Mouse (Mus musculus) c-Kit-positive CD71-positive TER-119-negative erythroid progenitor cells, embryonic 14.5 days (primary cell): ENCODE results near the gene Zfp974.
"Not testable (repeated sequence)": the region's sequence is repeated elsewhere in the genome, so short reads cannot be mapped to it uniquely, and the experiment has no call there.

Experiments used
- DNase-seq: peaks from one replicate; pipeline ENCODE4 v3.0.0-alpha.2; 2013; ENCODE audit warnings: low read depth

Gene Zfp974

DNA sequence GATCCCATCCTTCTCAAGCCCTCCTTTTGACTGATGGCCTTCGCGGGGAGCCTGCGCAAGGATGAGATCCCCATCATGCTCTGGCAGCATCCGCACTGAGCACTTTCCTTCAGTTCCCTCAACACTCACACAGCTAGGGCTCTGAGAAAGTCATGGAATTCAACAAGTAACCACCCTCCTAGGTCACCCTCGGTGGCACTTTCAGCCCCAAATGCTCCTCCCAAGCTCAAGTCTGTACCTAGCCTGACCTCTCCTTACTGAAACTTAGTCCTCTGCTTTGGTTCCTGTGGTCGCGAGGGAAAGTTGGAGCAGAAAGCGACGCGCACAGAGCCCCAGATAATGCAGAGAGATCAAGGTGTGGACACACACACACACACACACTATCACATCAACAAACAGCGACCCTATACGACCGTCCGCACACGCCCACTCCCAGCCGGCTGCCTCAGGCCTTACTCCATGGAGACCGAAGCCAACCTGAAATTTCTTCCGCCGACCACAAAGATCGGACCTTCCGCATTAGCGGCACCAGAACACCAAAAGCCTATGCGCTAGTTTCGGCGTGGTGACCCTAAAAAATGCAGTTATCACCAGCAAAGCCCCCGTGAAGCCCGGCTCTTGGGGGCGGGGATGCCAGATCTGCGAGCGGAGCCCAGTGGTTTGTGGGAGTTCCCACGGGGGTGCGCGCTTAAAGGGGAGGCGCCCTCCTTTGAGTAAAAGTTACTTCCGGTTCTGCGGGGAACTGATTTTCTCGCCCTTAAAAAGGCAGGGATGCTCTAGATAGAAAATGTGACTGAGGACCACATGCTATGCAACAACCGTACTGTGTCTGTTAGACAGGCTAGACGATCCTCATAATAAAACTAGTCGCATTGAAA lies at the start of gene Zfp974:
TSS of gene Zfp974 (minus strand) at position 643 of the 878 bp plus-strand sequence.
- peak; percentile 46 for DNase-seq

GRCm38 (mm10) chr7:27949451-27949850 lies 20.2 kb upstream of the Zfp974 start:
- DNase-seq: not testable (repeated sequence)

GRCm38 (mm10) chr7:27941869-27942268 lies 12.6 kb upstream of the Zfp974 start:
- DNase-seq: not testable (repeated sequence)

DNA sequence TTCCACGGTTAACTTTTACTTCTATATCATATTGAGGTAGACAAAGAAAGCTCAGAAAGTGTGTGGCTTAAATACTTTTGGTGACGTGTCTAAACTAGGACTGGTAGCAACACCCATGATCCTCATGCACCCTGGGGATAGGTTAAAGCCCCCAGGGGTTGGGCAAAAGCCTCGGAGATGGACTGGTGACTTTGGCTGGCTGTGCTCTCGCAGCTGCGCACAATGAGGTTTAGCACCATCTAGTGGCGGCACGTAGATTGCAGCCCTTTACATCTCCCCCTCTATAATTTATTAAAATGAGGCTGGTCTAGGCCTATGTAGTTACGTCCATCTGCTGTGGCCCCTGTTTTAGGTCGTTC lies 4.5 kb upstream of the Zfp974 start:
- DNase-seq: not testable (repeated sequence)

GRCm38 (mm10) chr7:27933050-27933799 lies 4.0 kb upstream of the Zfp974 start:
- no peak for DNase-seq

DNA sequence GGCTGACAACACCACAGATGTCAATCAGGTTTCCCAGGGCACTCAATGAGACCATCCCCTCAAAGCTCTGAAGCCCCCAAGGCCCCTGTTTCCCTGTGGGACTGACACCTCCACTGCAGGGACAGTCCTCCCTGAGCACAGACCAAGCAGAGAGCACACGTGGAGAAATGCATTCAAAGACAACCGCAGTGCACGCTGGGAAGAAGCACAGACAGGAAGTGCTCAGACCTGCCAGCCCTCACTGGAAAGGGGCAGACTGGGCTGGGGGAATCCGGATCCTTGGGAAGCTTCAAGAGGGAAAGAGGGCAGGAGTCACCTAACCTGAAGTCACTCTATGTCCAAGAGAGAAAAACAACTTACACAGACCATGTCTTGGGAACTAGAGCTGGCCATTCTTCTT lies 2.2 kb downstream of the Zfp974 start:
- DNase-seq: not testable (repeated sequence)

DNA sequence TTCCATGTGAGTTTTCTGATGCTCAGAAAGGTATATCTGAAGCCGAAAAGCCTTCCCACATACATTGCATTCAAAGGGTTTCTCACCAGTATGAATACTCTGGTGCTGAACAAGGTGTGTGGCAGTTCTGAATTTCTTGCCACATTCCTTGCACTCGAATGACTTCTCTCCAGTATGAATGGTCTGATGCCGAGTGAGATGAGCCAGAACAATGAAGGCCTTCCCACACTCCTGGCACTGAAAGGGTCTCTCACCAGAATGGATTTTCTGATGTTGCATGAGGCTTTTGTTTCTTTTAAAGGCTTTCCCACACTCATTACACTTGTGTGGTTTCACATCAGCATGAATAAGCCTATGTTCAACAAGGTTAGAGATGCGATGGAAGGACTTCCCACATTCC lies 18.3 kb downstream of the Zfp974 start:
- not testable (repeated sequence) for DNase-seq

DNA sequence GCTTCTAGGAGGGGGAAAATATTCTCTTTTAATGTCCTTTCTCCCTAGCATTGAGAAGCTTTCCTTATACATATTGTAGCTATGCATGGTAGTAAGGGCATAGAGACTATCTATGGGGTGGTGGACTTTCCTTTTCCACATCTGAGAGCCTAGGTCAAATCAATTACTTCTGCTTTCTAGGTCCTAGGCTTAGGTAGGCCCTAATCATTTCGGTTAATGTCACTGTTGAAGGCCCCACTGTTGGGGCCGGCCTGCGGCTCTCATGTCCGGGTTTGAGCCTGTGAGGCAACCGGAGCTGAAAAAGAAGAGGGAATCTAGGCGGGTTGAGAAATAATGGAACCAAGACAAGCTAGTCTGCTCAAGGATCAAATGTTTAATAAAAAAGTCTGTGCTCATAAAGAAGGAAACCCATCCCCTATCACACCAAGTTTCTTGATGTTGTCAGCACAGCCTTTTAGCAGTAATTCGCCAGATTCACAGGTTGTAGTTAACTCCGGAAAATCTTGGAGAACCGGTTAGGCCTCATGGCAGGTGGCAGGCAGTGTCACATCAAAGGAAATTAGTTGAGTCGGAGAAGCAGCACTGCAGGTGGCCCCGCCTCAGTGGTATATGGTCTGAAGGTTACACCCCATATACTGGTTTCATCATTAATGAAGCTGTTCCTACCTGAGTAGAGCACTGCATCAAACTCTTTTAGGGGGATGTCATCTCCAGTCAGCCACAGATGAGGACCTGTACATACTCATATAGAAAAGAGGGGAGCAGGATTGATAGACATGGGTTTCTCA lies 24.0 kb downstream of the Zfp974 start:
- DNase-seq: no peak

- DNase-seq: no peak
Observed at GRCm38 (mm10) chr7:27900601-27901000, 28.7 kb downstream of the Zfp974 start.

DNA sequence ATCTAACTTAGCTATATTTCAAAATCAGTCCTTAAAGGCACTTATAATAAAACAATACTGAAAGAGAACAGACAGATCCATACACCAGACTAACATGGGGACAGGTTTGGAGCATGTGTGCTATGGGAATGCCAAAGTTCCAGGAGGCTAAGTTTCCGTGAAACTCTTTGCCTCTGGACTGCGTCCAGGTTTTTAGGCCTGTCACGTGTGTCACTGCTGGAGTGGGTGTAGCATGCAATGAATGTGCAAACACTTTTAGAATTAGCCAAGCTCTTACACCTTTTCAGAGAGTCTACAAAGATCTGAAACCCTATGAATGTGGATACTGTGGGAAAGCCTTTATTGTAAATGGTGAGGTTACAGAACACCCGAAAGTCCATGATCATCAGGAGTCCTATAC lies 47.5 kb downstream of the Zfp974 start:
- no peak for DNase-seq

GRCm38 (mm10) chr7:27862578-27862977 lies 66.7 kb downstream of the Zfp974 start:
- DNase-seq: not testable (repeated sequence)

DNA sequence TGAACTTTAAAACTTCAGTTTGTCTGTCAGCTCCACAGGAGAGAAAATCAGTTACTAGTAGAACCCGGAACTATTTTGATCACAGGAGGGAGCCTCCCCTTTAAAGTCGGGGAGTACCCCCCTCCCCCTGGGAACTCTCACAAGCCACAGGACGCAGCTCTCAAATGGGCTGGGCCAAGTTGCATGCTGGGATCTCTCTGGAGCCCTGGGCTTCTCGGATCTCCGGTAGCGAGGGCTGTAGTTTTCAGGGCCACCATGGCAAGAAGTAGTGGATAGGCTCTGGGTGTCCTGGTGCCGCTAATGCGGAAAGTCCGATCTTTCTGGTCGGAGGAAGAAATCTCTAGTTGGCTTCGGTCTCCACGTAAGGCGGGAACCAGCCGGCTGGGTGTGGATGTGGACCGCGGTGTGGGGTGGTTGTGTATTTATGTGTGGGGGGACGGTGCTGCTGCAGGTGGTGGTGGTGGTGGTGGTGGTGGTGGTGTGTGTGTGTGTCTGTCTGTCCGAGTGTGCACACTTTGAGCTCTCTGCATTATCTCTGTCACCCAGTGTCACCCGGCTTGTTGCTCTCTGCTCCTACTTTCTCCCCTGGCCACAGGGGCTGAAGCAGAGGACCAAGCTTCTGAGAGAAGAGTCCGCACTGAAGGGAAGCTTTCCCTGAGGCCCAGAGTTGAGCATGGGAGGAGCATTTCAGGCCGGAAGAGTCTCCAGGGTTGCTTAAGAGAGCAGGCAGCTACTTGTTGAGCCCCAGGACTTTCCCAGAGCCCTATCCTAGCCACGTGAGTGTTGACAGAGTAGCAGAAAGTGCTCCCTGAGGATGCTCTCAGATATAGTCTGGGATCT lies 68.6 kb downstream of the Zfp974 start:
- DNase-seq: peak; percentile 67

DNA sequence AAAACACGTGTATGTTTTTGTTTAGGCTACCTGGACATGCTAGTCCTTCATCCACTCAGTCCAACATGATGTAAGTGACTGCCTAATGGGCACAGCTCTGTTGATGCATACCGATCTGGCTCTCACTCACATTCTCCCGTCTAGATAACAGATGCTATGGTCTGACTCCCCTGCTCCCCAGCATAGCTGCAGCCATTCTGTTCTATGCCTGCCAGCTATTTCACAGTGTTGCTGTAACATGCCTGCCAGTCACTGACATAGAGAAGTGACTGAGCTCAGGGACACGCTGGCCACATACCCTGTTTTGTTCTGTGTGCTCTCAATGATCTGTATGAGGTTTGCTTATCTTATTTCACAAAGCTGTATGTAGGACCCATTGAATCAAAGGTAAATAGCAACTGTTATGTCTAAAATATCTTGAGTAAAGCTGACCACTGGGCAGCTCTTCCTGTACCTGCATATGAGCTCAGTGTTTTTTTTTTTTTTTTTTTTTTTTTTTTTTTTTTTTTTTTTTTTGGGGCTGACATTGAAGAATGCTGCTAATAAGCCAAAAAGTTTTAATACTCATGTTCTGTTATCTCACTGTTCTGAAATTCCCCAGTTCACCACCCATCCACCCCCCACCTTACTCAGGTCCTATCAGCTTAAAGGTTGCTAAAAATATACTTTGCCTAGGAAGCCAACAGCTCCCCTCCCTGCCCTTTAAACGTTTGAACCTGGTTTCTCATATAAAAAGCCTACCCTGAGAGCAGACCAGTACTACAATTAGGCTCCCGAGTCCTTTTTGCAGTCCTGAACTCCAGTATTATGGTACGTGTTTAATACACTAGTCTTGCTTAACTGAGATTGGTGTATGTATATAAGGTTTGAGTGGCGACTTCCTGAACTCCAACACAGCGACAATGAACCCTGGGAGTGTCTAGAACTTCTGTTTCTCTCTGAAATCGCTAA lies 69.7 kb downstream of the Zfp974 start:
- peak; percentile 56 for DNase-seq
